Mouse (Mus musculus): ENCODE measurements around the gene Mctp1. TPM values are rescaled to one million over a fixed set of nuclear protein-coding genes. Genes with fewer than 3 reads are reported as not detected.

Mctp1 gene
- polyA plus RNA-seq, 1 experiment from 2014 or later, result 4.0 TPM

GRCm38 (mm10) chr13:76879008-76879407 lies 494.7 kb downstream of the Mctp1 start:
- H3K4me1 ChIP-seq (ENCODE audit: control insufficient read depth, insufficient read depth, low read length), result no peaks in the 10 kb centered on the region
- H3K9ac ChIP-seq (ENCODE audit: low read length), result no peak overlapping the region
- no peaks in the 10 kb centered on the region for H3K27me3 ChIP-seq (replicated peaks; ENCODE audit: control insufficient read depth, insufficient read depth, low read length)
- H3K4me3 ChIP-seq (ENCODE audit: low read depth, low read length), result no peak overlapping the region
- ATAC-seq (no peak), DNase-seq (ENCODE audit: low spot score) (peak; percentile 22)
- H3K27ac ChIP-seq (ENCODE audit: low read depth, low read length), result no peak overlapping the region
- H3K9me3 ChIP-seq (replicated peaks; ENCODE audit: control insufficient read depth, low read length), result no peaks in the 10 kb centered on the region
- no peak overlapping the region for H3K4me2 ChIP-seq (ENCODE audit: low read length)
- WGBS, result 27% methylated on average over 3 of the region's 3 CpGs
- H3K36me3 ChIP-seq (ENCODE audit: control insufficient read depth, insufficient read depth, low read length), result no peaks in the 10 kb centered on the region

GRCm38 (mm10) chr13:76884517-76885092 lies 500.3 kb downstream of the Mctp1 start:
- 65% methylated on average over 8 of the region's 8 CpGs for WGBS
- peak; percentile 72 for ATAC-seq
- no peaks in the 10 kb centered on the region for H3K27me3 ChIP-seq (replicated peaks; ENCODE audit: control insufficient read depth, insufficient read depth, low read length)
- H3K4me3 ChIP-seq (ENCODE audit: low read depth, low read length), result no peak overlapping the region
- no peak overlapping the region for H3K27ac ChIP-seq (ENCODE audit: low read depth, low read length)
- H3K4me1 ChIP-seq (ENCODE audit: control insufficient read depth, insufficient read depth, low read length), result no peaks in the 10 kb centered on the region
- peak; percentile 44 for DNase-seq (ENCODE audit: low spot score)
- H3K9me3 ChIP-seq (replicated peaks; ENCODE audit: control insufficient read depth, low read length), result no peaks in the 10 kb centered on the region
- H3K4me2 ChIP-seq (ENCODE audit: low read length), result no peak overlapping the region
- H3K36me3 ChIP-seq (ENCODE audit: control insufficient read depth, insufficient read depth, low read length), result no peaks in the 10 kb centered on the region
- H3K9ac ChIP-seq (ENCODE audit: low read length), result no peak overlapping the region

GRCm38 (mm10) chr13:76892987-76893386 lies 508.7 kb downstream of the Mctp1 start:
- ATAC-seq (no peak), DNase-seq (ENCODE audit: low spot score) (no peak)
- H3K36me3 ChIP-seq (ENCODE audit: control insufficient read depth, insufficient read depth, low read length), result no peaks in the 10 kb centered on the region
- H3K27ac ChIP-seq (ENCODE audit: low read depth, low read length), result no peak overlapping the region
- no peaks in the 10 kb centered on the region for H3K4me1 ChIP-seq (ENCODE audit: control insufficient read depth, insufficient read depth, low read length)
- no peak overlapping the region for H3K4me3 ChIP-seq (ENCODE audit: low read depth, low read length)
- no peaks in the 10 kb centered on the region for H3K27me3 ChIP-seq (replicated peaks; ENCODE audit: control insufficient read depth, insufficient read depth, low read length)
- no peaks in the 10 kb centered on the region for H3K9me3 ChIP-seq (replicated peaks; ENCODE audit: control insufficient read depth, low read length)
- H3K9ac ChIP-seq (ENCODE audit: low read length), result no peak overlapping the region
- no peak overlapping the region for H3K4me2 ChIP-seq (ENCODE audit: low read length)

GRCm38 (mm10) chr13:76895770-76896456 lies 511.6 kb downstream of the Mctp1 start:
- DNase-seq (ENCODE audit: low spot score) (no peak), ATAC-seq (no peak)
- H3K4me1 ChIP-seq (ENCODE audit: control insufficient read depth, insufficient read depth, low read length), result no peaks in the 10 kb centered on the region
- H3K27ac ChIP-seq (ENCODE audit: low read depth, low read length), result no peak overlapping the region
- H3K9ac ChIP-seq (ENCODE audit: low read length), result no peak overlapping the region
- no peaks in the 10 kb centered on the region for H3K36me3 ChIP-seq (ENCODE audit: control insufficient read depth, insufficient read depth, low read length)
- no peak overlapping the region for H3K4me3 ChIP-seq (ENCODE audit: low read depth, low read length)
- H3K9me3 ChIP-seq (replicated peaks; ENCODE audit: control insufficient read depth, low read length), result no peaks in the 10 kb centered on the region
- 81% methylated on average over 4 of the region's 4 CpGs for WGBS
- H3K4me2 ChIP-seq (ENCODE audit: low read length), result no peak overlapping the region
- no peaks in the 10 kb centered on the region for H3K27me3 ChIP-seq (replicated peaks; ENCODE audit: control insufficient read depth, insufficient read depth, low read length)

GRCm38 (mm10) chr13:76896457-76896790 lies 512.1 kb downstream of the Mctp1 start:
- no peak overlapping the region for H3K4me3 ChIP-seq (ENCODE audit: low read depth, low read length)
- H3K9ac ChIP-seq (ENCODE audit: low read length), result no peak overlapping the region
- no peaks in the 10 kb centered on the region for H3K27me3 ChIP-seq (replicated peaks; ENCODE audit: control insufficient read depth, insufficient read depth, low read length)
- WGBS, result 82% methylated on average over 1 of the region's 1 CpGs
- no peak for DNase-seq (ENCODE audit: low spot score)
- H3K27ac ChIP-seq (ENCODE audit: low read depth, low read length), result no peak overlapping the region
- H3K9me3 ChIP-seq (replicated peaks; ENCODE audit: control insufficient read depth, low read length), result no peaks in the 10 kb centered on the region
- H3K36me3 ChIP-seq (ENCODE audit: control insufficient read depth, insufficient read depth, low read length), result no peaks in the 10 kb centered on the region
- ATAC-seq, result no peak
- no peaks in the 10 kb centered on the region for H3K4me1 ChIP-seq (ENCODE audit: control insufficient read depth, insufficient read depth, low read length)
- no peak overlapping the region for H3K4me2 ChIP-seq (ENCODE audit: low read length)

GRCm38 (mm10) chr13:76918321-76918720 lies 534.0 kb downstream of the Mctp1 start:
- Histone ChIP-seq H3K9me3 (replicated peaks; ENCODE audit: control insufficient read depth, low read length) (no peaks in the 10 kb centered on the region), H3K9ac (ENCODE audit: low read length) (no peak overlapping the region), H3K4me2 (ENCODE audit: low read length) (no peak overlapping the region), H3K27ac (ENCODE audit: low read depth, low read length) (no peak overlapping the region), H3K4me3 (ENCODE audit: low read depth, low read length) (no peak overlapping the region), H3K27me3 (replicated peaks; ENCODE audit: control insufficient read depth, insufficient read depth, low read length) (no peaks in the 10 kb centered on the region), H3K4me1 (ENCODE audit: control insufficient read depth, insufficient read depth, low read length) (no peaks in the 10 kb centered on the region), H3K36me3 (ENCODE audit: control insufficient read depth, insufficient read depth, low read length) (no peaks in the 10 kb centered on the region)
- ATAC-seq, result no peak
- no peak for DNase-seq (ENCODE audit: low spot score)
- 91% methylated on average over 1 of the region's 1 CpGs for WGBS

GRCm38 (mm10) chr13:76926851-76927250 lies 542.5 kb downstream of the Mctp1 start:
- no peak overlapping the region for H3K4me2 ChIP-seq (ENCODE audit: low read length)
- H3K27me3 ChIP-seq (replicated peaks; ENCODE audit: control insufficient read depth, insufficient read depth, low read length), result no peaks in the 10 kb centered on the region
- no peaks in the 10 kb centered on the region for H3K36me3 ChIP-seq (ENCODE audit: control insufficient read depth, insufficient read depth, low read length)
- no peak overlapping the region for H3K27ac ChIP-seq (ENCODE audit: low read depth, low read length)
- WGBS, result 70% methylated on average over 1 of the region's 1 CpGs
- DNase-seq (ENCODE audit: low spot score) (no peak), ATAC-seq (no peak)
- no peak overlapping the region for H3K4me3 ChIP-seq (ENCODE audit: low read depth, low read length)
- no peaks in the 10 kb centered on the region for H3K4me1 ChIP-seq (ENCODE audit: control insufficient read depth, insufficient read depth, low read length)
- no peak overlapping the region for H3K9ac ChIP-seq (ENCODE audit: low read length)
- H3K9me3 ChIP-seq (replicated peaks; ENCODE audit: control insufficient read depth, low read length), result no peaks in the 10 kb centered on the region

- WGBS, result 69% methylated on average over 5 of the region's 5 CpGs
- H3K27me3 ChIP-seq (replicated peaks; ENCODE audit: control insufficient read depth, insufficient read depth, low read length), result no peaks in the 10 kb centered on the region
- no peak overlapping the region for H3K27ac ChIP-seq (ENCODE audit: low read depth, low read length)
- H3K9ac ChIP-seq (ENCODE audit: low read length), result no peak overlapping the region
- H3K4me1 ChIP-seq (ENCODE audit: control insufficient read depth, insufficient read depth, low read length), result no peaks in the 10 kb centered on the region
- H3K9me3 ChIP-seq (replicated peaks; ENCODE audit: control insufficient read depth, low read length), result no peaks in the 10 kb centered on the region
- no peak overlapping the region for H3K4me2 ChIP-seq (ENCODE audit: low read length)
- H3K36me3 ChIP-seq (ENCODE audit: control insufficient read depth, insufficient read depth, low read length), result no peaks in the 10 kb centered on the region
- DNase-seq (ENCODE audit: low spot score) (no peak), ATAC-seq (no peak)
- no peak overlapping the region for H3K4me3 ChIP-seq (ENCODE audit: low read depth, low read length)
Measured at GRCm38 (mm10) chr13:76927875-76928440, 543.6 kb downstream of the Mctp1 start.

- WGBS, result 76% methylated on average over 3 of the region's 3 CpGs
- Histone ChIP-seq H3K9me3 (replicated peaks; ENCODE audit: control insufficient read depth, low read length) (no peaks in the 10 kb centered on the region), H3K4me1 (ENCODE audit: control insufficient read depth, insufficient read depth, low read length) (no peaks in the 10 kb centered on the region), H3K4me2 (ENCODE audit: low read length) (no peak overlapping the region), H3K36me3 (ENCODE audit: control insufficient read depth, insufficient read depth, low read length) (no peaks in the 10 kb centered on the region), H3K9ac (ENCODE audit: low read length) (no peak overlapping the region), H3K27me3 (replicated peaks; ENCODE audit: control insufficient read depth, insufficient read depth, low read length) (no peaks in the 10 kb centered on the region), H3K27ac (ENCODE audit: low read depth, low read length) (no peak overlapping the region), H3K4me3 (ENCODE audit: low read depth, low read length) (no peak overlapping the region)
- DNase-seq (ENCODE audit: low spot score) (no peak), ATAC-seq (no peak)
Measured at GRCm38 (mm10) chr13:76929152-76929551, 544.8 kb downstream of the Mctp1 start.

Measured in forebrain, embryonic 14.5 days (tissue).